Mouse (Mus musculus): ENCODE data around the gene a. TPM values are rescaled to one million over a fixed set of nuclear protein-coding genes. Genes with fewer than 3 reads are reported as not detected.

Gene a
- 0.29 and 0.36 TPM in 2 replicates for polyA plus RNA-seq (2016; fragmentation: Nextera tagmentation; extraction: Ambion mirVana)

DNA sequence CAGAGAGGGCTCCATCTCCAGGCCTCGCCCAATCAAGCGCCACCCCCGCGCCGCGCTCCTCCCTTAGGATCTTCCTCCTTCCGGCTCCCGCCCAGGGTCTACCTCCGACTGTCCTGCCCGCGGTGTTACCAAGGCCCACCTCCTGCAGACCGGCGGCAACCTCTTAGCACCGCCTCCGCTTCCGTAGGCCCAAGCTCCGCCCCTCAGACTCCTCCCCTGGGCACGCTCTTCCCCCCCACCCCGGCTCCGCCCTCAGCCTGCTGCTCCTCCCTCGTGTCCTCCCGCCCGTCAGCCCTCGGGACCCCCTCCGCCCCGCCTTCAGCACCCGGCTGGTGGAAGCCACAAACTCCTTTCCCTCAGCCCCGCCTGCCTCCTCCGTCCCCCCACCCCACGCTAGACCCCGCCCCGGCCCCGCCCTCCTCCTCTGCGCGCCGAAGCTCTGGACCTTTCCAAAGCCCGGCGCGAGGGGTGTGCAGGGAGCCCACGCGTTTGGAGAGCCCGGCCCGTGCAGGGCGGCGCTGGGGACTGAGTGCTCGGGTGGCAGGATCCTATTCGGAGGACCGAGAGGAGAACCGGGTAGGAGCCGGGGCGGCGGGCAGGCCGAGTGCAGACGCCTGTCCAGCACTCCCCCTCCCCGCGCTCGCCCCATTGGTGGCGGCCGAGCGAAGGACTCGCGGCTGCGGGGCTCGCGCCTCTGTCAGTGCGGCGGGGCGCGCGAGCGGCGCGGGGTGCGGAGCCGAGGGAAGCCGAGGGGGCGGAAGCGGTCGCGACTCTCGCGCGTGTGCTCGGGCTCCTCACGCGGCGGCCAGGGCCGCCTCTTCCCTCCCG lies at the start of gene a, which contains the start of gene Raly:
Gene a (plus strand): TSS at position 747 of the 828 bp plus-strand sequence.
Gene Raly (plus strand): TSS at position 441 of the 828 bp plus-strand sequence.
- Histone ChIP-seq H3K9ac (peak within 1 kb of the TSS; percentile 99), H3K36me3 (peaks cover 30% of the 10 kb centered on the region), H3K4me3 (peak within 1 kb of the TSS; percentile 97), H3K27me3 (replicated peaks) (no peaks in the 10 kb centered on the region), H3K4me2 (peak within 1 kb of the TSS; percentile 81), H3K4me1 (peaks cover 79% of the 10 kb centered on the region), H3K27ac (peak within 1 kb of the TSS; percentile 94), H3K9me3 (replicated peaks) (no peaks in the 10 kb centered on the region)
- peak; percentile 96 for ATAC-seq
- under 1% methylated on average over 78 of the region's 89 CpGs for WGBS (ENCODE audit: insufficient replicate concordance)

GRCm38 (mm10) chr2:154742911-154743819 lies 48.0 kb upstream of the a start:
- Histone ChIP-seq H3K4me3 (no peak overlapping the region), H3K36me3 (no peaks in the 10 kb centered on the region), H3K27me3 (replicated peaks) (peaks cover 9% of the 10 kb centered on the region), H3K4me2 (no peak overlapping the region), H3K9me3 (replicated peaks) (no peaks in the 10 kb centered on the region), H3K9ac (no peak overlapping the region), H3K27ac (no peak overlapping the region), H3K4me1 (no peaks in the 10 kb centered on the region)
- 67% methylated on average over 10 of the region's 10 CpGs for WGBS (ENCODE audit: insufficient replicate concordance)
- no peak for ATAC-seq

DNA sequence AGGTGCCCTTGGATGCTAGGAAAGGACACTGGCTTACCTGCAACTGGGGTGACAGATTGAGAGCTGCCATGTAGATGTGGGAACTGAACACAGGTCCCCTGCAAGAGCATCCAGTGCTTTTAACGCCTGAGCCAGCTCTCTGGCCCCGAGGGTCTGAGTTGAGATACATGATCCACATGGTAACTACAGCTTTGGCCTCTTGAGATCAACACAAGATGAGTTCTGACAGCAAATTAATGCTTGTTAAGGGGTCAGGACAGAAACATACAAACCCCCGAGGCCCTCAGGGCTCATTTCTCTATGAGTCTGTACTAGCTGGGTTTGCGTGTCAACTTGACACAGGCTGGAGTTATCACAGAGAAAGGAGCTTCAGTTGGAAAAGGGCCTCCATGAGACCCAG lies 47.3 kb upstream of the a start:
- no peak overlapping the region for H3K4me2 ChIP-seq
- no peak overlapping the region for H3K9ac ChIP-seq
- no peak overlapping the region for H3K4me3 ChIP-seq
- no peak overlapping the region for H3K27ac ChIP-seq
- H3K36me3 ChIP-seq = no peaks in the 10 kb centered on the region
- peaks cover 3% of the 10 kb centered on the region; the same call in 1 of the 2 replicates for H3K9me3 ChIP-seq (replicated peaks)
- H3K4me1 ChIP-seq = no peaks in the 10 kb centered on the region
- ATAC-seq = no peak
- peaks cover 9% of the 10 kb centered on the region for H3K27me3 ChIP-seq (replicated peaks)
- 66% methylated on average over 4 of the region's 4 CpGs for WGBS (ENCODE audit: insufficient replicate concordance)

- WGBS (ENCODE audit: insufficient replicate concordance) = 66% methylated on average over 2 of the region's 2 CpGs
- no peak overlapping the region for H3K4me3 ChIP-seq
- H3K4me2 ChIP-seq = no peak overlapping the region
- H3K9me3 ChIP-seq (replicated peaks) = peaks cover 3% of the 10 kb centered on the region; the same call in 1 of the 2 replicates
- no peak for ATAC-seq
- H3K27me3 ChIP-seq (replicated peaks) = peaks cover 10% of the 10 kb centered on the region; the same call in 1 of the 2 replicates
- H3K36me3 ChIP-seq = no peaks in the 10 kb centered on the region
- H3K4me1 ChIP-seq = peaks cover 6% of the 10 kb centered on the region; the same call in 1 of the 2 replicates
- no peak overlapping the region for H3K27ac ChIP-seq
- H3K9ac ChIP-seq = no peak overlapping the region
Observed at GRCm38 (mm10) chr2:154748383-154748782, 42.8 kb upstream of the a start.

DNA sequence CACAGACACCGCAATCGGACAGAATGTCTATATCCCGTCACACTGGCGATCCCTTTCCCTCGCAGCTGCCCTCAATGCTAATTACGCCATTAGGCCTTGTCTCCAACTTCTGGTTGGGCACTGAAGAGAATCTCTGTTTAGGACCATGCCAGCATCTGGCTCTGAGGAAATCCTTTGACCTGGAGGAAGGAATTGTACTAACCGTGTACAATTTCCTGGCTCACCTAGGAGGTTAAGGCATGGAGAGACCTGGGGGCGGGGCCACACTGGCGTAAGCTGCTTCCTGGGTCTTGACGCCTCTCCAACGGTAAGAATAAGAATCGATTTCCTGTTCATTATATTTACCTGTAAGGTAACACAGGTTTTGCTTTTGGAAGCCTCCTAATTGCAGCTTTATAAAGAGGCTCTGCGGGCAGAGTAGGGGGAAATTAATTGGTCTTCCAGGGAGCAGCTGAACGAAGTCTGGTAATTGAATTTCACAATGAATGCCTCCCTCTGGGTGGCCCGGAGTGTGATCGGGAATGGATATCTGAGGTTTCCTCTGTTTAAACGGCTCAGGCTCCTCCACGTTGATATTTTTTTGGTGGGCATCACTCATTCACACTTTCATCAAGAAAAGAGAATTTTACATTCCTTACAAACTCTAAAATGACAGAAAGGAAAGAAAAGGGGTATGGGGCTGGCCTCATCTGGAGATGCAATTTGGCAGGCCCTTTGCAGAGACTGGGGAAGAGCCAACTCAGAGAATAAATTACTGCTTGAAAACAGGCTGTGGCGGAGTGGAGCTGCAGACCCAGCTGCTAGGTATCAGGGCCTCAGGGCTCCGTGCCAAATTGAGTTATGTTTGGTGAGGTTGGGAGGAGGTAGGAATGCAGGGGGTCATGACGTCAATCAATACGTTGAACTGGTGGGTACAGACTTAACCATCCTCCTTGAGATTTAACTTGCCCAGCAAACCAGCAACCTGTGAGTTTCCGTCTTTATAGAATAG lies 41.9 kb upstream of the a start:
- H3K27me3 ChIP-seq (replicated peaks) = peaks cover 8% of the 10 kb centered on the region; the same call in 1 of the 2 replicates
- ATAC-seq = no peak
- H3K4me1 ChIP-seq = peaks cover 6% of the 10 kb centered on the region; the same call in 1 of the 2 replicates
- no peak overlapping the region for H3K27ac ChIP-seq
- H3K36me3 ChIP-seq = no peaks in the 10 kb centered on the region
- H3K4me2 ChIP-seq = no peak overlapping the region
- WGBS (ENCODE audit: insufficient replicate concordance) = 70% methylated on average over 23 of the region's 23 CpGs
- peaks cover 3% of the 10 kb centered on the region; the same call in 1 of the 2 replicates for H3K9me3 ChIP-seq (replicated peaks)
- H3K4me3 ChIP-seq = no peak overlapping the region
- H3K9ac ChIP-seq = no peak overlapping the region

- H3K27me3 ChIP-seq (replicated peaks) = peaks cover 8% of the 10 kb centered on the region; the same call in 1 of the 2 replicates
- no peak overlapping the region for H3K9ac ChIP-seq
- WGBS (ENCODE audit: insufficient replicate concordance) = 59% methylated on average over 8 of the region's 8 CpGs
- H3K27ac ChIP-seq = no peak overlapping the region
- H3K9me3 ChIP-seq (replicated peaks) = peaks cover 3% of the 10 kb centered on the region; the same call in 1 of the 2 replicates
- no peak overlapping the region for H3K4me2 ChIP-seq
- ATAC-seq = no peak
- no peak overlapping the region for H3K4me3 ChIP-seq
- H3K36me3 ChIP-seq = no peaks in the 10 kb centered on the region
- H3K4me1 ChIP-seq = peaks cover 13% of the 10 kb centered on the region
Observed at GRCm38 (mm10) chr2:154751924-154752323, 39.3 kb upstream of the a start.

DNA sequence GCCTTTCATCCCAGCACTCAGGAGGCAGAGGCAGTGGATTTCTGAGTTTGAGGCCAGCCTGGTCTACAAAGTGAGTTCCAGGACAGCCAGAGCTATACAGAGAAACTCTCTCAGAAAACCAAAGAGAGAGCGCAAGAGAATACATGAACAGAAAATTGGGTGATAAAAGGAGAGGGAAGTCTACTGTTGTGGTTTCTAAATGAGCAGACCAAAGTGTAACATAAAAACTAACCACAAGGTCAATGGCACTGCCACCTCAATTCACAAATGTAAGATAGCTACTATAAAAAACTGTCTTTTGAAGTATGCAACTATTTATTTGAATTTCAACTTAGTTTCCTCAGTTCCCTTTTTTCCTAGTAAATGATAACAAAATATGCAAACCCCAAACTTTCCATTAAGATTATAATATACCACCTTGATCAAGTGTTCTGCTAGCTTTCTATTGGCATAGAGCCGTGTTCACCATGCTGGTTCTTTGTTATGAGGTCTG lies 37.1 kb upstream of the a start:
- Histone ChIP-seq H3K9me3 (replicated peaks) (no peaks in the 10 kb centered on the region), H3K4me1 (peaks cover 13% of the 10 kb centered on the region), H3K27me3 (replicated peaks) (peaks cover 8% of the 10 kb centered on the region; the same call in 1 of the 2 replicates), H3K27ac (no peak overlapping the region), H3K4me3 (no peak overlapping the region), H3K9ac (no peak overlapping the region), H3K36me3 (no peaks in the 10 kb centered on the region), H3K4me2 (no peak overlapping the region)
- no peak for ATAC-seq
- WGBS (ENCODE audit: insufficient replicate concordance) = 64% methylated on average over 2 of the region's 2 CpGs

DNA sequence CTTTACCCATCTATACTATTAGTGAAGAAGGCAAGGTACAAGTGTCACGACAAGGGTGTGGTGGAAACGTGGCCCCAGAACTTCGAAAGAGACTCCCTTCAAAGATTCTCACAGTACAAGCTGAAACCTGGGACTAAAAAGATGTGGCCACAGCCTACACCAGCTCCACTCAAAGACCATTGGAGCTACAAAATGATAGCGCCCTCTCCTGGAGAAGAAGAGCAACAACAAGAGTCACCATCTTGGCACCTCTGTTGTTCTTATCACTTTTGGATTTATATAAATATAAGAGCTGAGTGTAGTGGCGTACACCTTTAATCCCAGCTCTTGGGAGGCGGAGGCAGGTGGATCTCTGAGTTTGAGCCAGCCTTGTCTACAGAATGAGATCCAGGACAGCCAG lies 35.4 kb upstream of the a start:
- 56% methylated on average over 6 of the region's 6 CpGs for WGBS (ENCODE audit: insufficient replicate concordance)
- no peaks in the 10 kb centered on the region for H3K36me3 ChIP-seq

DNA sequence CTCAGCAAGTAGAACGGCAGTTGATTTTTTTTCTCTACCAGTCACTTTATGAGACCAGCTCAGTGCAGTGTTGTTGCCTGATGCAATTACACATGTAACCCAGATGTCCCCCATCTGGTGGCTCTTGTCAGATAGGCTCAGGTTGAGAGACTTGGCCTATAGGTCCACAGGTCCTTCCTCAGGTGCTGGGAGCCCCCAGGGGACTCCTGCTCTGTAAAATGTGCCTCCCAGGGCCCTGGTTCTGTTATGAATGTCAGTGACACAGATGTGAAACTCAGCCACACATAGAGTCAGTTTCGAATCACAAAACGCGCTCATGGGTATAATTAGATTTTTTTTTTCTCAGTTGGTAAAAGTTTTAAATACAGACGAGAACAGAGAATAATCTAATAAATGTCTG lies 33.5 kb upstream of the a start:
- H3K4me2 ChIP-seq = no peak overlapping the region
- no peaks in the 10 kb centered on the region for H3K9me3 ChIP-seq (replicated peaks)
- no peak for ATAC-seq
- H3K36me3 ChIP-seq = no peaks in the 10 kb centered on the region
- peaks cover 16% of the 10 kb centered on the region for H3K4me1 ChIP-seq
- peaks cover 4% of the 10 kb centered on the region; the same call in 1 of the 2 replicates for H3K27me3 ChIP-seq (replicated peaks)
- no peak overlapping the region for H3K9ac ChIP-seq
- no peak overlapping the region for H3K27ac ChIP-seq
- H3K4me3 ChIP-seq = no peak overlapping the region
- 77% methylated on average over 5 of the region's 5 CpGs for WGBS (ENCODE audit: insufficient replicate concordance)

More for the DNA sequence above, 35.4 kb upstream of the a start:
- Histone ChIP-seq H3K9ac (no peak overlapping the region), H3K9me3 (replicated peaks) (no peaks in the 10 kb centered on the region), H3K27ac (no peak overlapping the region), H3K4me3 (no peak overlapping the region), H3K4me1 (peaks cover 13% of the 10 kb centered on the region), H3K27me3 (replicated peaks) (peaks cover 8% of the 10 kb centered on the region; the same call in 1 of the 2 replicates), H3K4me2 (no peak overlapping the region)
- no peak for ATAC-seq

- Histone ChIP-seq H3K4me1 (peaks cover 24% of the 10 kb centered on the region), H3K27me3 (replicated peaks) (no peaks in the 10 kb centered on the region), H3K9ac (no peak overlapping the region), H3K27ac (no peak overlapping the region), H3K4me2 (no peak overlapping the region), H3K9me3 (replicated peaks) (no peaks in the 10 kb centered on the region), H3K4me3 (no peak overlapping the region), H3K36me3 (no peaks in the 10 kb centered on the region)
- no peak for ATAC-seq
- 68% methylated on average over 1 of the region's 1 CpGs for WGBS (ENCODE audit: insufficient replicate concordance)
Observed at GRCm38 (mm10) chr2:154758454-154758853, 32.7 kb upstream of the a start.

Measured in liver, embryonic 12.5 days (tissue).